Mouse (Mus musculus): ENCODE data around the gene Calm3. TPM values are rescaled to one million over a fixed set of nuclear protein-coding genes. Genes with fewer than 3 reads are reported as not detected.

Calm3 gene
- polyA plus RNA-seq, 1 experiment from 2014 or later: 58.8 TPM

DNA sequence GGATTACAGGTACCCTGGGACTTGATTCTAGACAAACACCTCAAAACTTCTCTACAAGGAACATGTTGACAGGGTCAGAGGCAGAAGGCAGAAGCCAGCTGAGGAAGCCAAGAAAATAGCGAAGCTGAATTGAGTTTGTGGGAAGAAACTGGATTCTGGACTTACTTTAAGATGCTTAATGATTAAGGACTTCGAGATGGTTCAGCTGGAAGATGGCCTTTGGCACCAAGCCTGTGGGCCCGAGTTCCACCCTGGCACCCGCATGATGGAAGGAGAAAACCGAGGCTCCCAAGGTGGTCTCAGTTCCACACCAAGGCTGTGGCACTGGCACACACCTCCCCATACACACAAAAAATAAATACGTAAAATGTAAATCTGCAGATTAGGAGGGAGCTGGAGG is 33.4 kb downstream of the Calm3 start:
- Histone ChIP-seq H3K9ac (replicated peaks) (no peak overlapping the region), H3K9me3 (ENCODE audit: low read length) (peaks cover 9% of the 10 kb centered on the region), H3K4me3 (ENCODE audit: low read depth, low read length) (no peak overlapping the region), H3K4me1 (ENCODE audit: insufficient read depth) (peaks cover 10% of the 10 kb centered on the region), H3K36me3 (replicated peaks; ENCODE audit: insufficient read depth, low read length) (no peaks in the 10 kb centered on the region), H3K27ac (ENCODE audit: low read depth) (0 out of 2 replicates have a peak overlapping the region, but pooled peaks have one; percentile 37), H3K4me2 (ENCODE audit: low read depth, low read length) (no peak overlapping the region), H3K27me3 (ENCODE audit: insufficient read depth, low read length) (peaks cover 59% of the 10 kb centered on the region)
- ATAC-seq (no peak), DNase-seq (no peak)
- 52% methylated on average over 6 of the region's 6 CpGs for WGBS (ENCODE audit: insufficient replicate concordance)
- no peak for TF ChIP-seq CTCF (IDR thresholded peaks at IDR 0.05; ENCODE audit: low read depth)
- no peak for TF ChIP-seq EP300 (IDR thresholded peaks at IDR 0.05; ENCODE audit: low read depth)

DNA sequence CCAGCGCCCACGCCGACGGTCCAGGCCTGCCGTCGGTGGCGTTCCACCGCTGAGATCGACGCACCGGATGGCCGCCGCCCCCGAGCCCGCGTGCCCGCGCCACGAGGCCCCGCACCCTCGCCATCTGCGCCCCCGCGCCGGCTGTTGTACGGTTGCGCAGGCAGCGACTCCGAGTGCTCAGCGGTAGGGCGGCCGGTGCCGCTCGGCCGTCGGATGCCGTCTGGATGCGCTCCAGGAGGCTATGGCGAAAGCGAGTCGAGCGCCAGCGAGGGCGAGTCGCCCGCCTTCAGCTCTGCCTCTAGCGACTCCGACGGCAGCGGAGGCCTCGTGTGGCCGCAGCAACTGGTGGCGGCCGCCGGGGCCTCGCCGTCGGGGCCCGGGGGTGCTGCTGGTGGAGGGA is 38.0 kb downstream of the Calm3 start:
- no peaks in the 10 kb centered on the region for H3K4me1 ChIP-seq (ENCODE audit: insufficient read depth)
- H3K27me3 ChIP-seq (ENCODE audit: insufficient read depth, low read length): peaks cover 43% of the 10 kb centered on the region
- H3K9ac ChIP-seq (replicated peaks): no peak overlapping the region
- no peak for DNase-seq
- TF ChIP-seq CTCF (IDR thresholded peaks at IDR 0.05; ENCODE audit: low read depth) (no peak), EP300 (IDR thresholded peaks at IDR 0.05; ENCODE audit: low read depth) (no peak)
- H3K27ac ChIP-seq (ENCODE audit: low read depth): no peak overlapping the region
- no peaks in the 10 kb centered on the region for H3K36me3 ChIP-seq (replicated peaks; ENCODE audit: insufficient read depth, low read length)
- H3K4me3 ChIP-seq (ENCODE audit: low read depth, low read length): no peak overlapping the region
- H3K9me3 ChIP-seq (ENCODE audit: low read length): peaks cover 11% of the 10 kb centered on the region
- no peak overlapping the region for H3K4me2 ChIP-seq (ENCODE audit: low read depth, low read length)
- ATAC-seq: no peak
- 41% methylated on average over 41 of the region's 59 CpGs for WGBS (ENCODE audit: insufficient replicate concordance)

DNA sequence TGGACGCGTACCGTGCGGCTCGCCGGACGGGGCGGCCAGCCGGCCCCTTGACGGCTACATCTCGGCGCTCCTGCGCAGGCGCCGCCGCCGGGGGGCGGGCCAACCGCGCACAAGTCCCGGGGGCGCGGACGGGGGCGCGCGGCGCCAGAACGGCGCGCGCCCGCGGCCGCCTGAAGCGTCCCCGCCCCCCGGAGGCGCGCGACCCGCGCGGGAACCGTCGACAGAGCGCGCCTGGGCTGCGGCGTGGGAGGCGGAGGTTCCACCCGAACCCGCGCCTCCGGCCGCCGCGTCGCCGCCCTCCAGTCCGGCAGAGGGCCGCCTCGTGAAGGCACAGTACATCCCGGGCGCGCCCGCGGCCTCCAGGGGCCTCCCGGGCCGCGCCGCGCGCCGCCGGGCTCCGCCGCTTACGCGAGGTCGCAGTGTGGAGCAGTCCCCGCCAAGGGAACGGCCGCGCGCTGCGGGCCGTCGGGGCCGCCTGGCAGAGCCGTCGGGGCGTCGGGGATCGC is 38.6 kb downstream of the Calm3 start:
- Histone ChIP-seq H3K36me3 (replicated peaks; ENCODE audit: insufficient read depth, low read length) (no peaks in the 10 kb centered on the region), H3K9ac (replicated peaks) (no peak overlapping the region), H3K27ac (ENCODE audit: low read depth) (no peak overlapping the region), H3K9me3 (ENCODE audit: low read length) (peaks cover 11% of the 10 kb centered on the region), H3K27me3 (ENCODE audit: insufficient read depth, low read length) (peaks cover 37% of the 10 kb centered on the region), H3K4me1 (ENCODE audit: insufficient read depth) (no peaks in the 10 kb centered on the region), H3K4me3 (ENCODE audit: low read depth, low read length) (peak overlapping the region; percentile 29), H3K4me2 (ENCODE audit: low read depth, low read length) (peak overlapping the region; percentile 49)
- TF ChIP-seq CTCF (IDR thresholded peaks at IDR 0.05; ENCODE audit: low read depth) (no peak), EP300 (IDR thresholded peaks at IDR 0.05; ENCODE audit: low read depth) (no peak)
- ATAC-seq (peak; percentile 29), DNase-seq (no peak)
- 14% methylated on average over 54 of the region's 95 CpGs for WGBS (ENCODE audit: insufficient replicate concordance)

DNA sequence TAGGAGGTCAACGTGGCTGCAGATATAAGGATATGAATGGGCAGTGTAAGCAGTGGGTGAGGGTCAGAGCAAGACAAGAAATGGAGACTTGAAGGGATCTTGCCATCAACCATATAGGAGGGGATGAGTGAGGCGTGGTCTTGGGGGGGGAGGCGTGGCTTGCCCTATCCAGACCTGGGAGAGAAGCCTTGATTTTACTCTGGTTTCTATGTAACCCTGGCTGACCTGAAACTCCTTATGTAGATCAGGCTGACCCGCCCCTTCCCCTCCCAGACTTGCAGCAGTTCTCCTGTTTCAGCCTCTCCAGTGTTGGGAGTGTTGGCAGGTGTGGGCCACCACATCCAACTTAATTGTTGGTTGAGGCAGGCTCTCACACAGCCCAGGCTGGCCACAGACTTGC is 39.6 kb downstream of the Calm3 start:
- no peak overlapping the region for H3K4me2 ChIP-seq (ENCODE audit: low read depth, low read length)
- H3K36me3 ChIP-seq (replicated peaks; ENCODE audit: insufficient read depth, low read length): no peaks in the 10 kb centered on the region
- no peak overlapping the region for H3K4me3 ChIP-seq (ENCODE audit: low read depth, low read length)
- TF ChIP-seq CTCF (IDR thresholded peaks at IDR 0.05; ENCODE audit: low read depth): no peak
- TF ChIP-seq EP300 (IDR thresholded peaks at IDR 0.05; ENCODE audit: low read depth): no peak
- no peak overlapping the region for H3K9ac ChIP-seq (replicated peaks)
- no peak for ATAC-seq
- H3K27ac ChIP-seq (ENCODE audit: low read depth): no peak overlapping the region
- peaks cover 11% of the 10 kb centered on the region for H3K9me3 ChIP-seq (ENCODE audit: low read length)
- DNase-seq: no peak
- peaks cover 35% of the 10 kb centered on the region for H3K27me3 ChIP-seq (ENCODE audit: insufficient read depth, low read length)
- WGBS (ENCODE audit: insufficient replicate concordance): 66% methylated on average over 4 of the region's 4 CpGs
- H3K4me1 ChIP-seq (ENCODE audit: insufficient read depth): no peaks in the 10 kb centered on the region

DNA sequence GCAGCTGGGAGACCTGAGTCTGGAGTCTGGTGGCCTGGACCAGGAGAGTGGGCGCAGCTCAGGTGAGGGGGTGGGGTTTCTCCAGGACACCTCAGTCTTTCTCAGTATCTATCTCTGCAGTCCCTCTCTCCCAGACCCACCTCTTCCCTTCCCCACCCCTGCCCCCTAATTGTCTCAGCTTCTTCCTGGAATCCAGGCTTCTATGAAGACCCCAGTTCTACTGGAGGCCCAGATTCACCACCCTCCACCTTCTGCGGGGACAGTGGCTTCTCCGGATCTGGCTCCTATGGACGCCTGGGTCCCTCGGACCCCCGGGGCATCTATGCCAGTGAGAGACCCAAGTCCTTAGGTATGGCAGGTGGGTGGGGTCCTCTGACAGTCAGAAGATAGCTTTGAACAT is 40.8 kb downstream of the Calm3 start:
- DNase-seq: no peak
- no peak overlapping the region for H3K27ac ChIP-seq (ENCODE audit: low read depth)
- TF ChIP-seq EP300 (IDR thresholded peaks at IDR 0.05; ENCODE audit: low read depth) (no peak), CTCF (IDR thresholded peaks at IDR 0.05; ENCODE audit: low read depth) (no peak)
- H3K36me3 ChIP-seq (replicated peaks; ENCODE audit: insufficient read depth, low read length): no peaks in the 10 kb centered on the region
- peaks cover 11% of the 10 kb centered on the region for H3K9me3 ChIP-seq (ENCODE audit: low read length)
- H3K4me3 ChIP-seq (ENCODE audit: low read depth, low read length): no peak overlapping the region
- WGBS (ENCODE audit: insufficient replicate concordance): 78% methylated on average over 6 of the region's 6 CpGs
- H3K27me3 ChIP-seq (ENCODE audit: insufficient read depth, low read length): peaks cover 35% of the 10 kb centered on the region
- H3K9ac ChIP-seq (replicated peaks): no peak overlapping the region
- no peaks in the 10 kb centered on the region for H3K4me1 ChIP-seq (ENCODE audit: insufficient read depth)
- H3K4me2 ChIP-seq (ENCODE audit: low read depth, low read length): no peak overlapping the region
- ATAC-seq: no peak

DNA sequence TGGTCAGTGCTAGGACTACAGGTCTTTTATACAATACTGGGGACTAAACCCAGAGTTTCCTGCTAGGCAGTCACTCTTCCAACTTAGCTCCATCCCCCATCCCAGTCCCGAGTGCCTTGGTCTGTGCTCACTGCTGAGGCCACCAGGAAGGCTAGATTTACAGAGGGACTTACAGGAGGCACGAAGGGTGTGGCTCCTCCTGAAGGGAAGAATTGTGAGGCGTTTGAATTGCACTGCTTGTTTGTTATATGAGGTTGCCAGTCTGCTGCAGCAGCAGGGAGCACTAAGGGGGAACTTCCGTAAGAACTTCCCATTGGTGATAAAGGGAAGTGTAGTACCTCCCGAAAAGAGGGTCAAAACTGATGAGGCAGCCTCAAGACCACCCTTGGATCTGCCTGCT is 43.3 kb downstream of the Calm3 start:
- Histone ChIP-seq H3K4me3 (ENCODE audit: low read depth, low read length) (no peak overlapping the region), H3K27ac (ENCODE audit: low read depth) (no peak overlapping the region), H3K36me3 (replicated peaks; ENCODE audit: insufficient read depth, low read length) (no peaks in the 10 kb centered on the region), H3K9ac (replicated peaks) (no peak overlapping the region), H3K4me2 (ENCODE audit: low read depth, low read length) (no peak overlapping the region), H3K9me3 (ENCODE audit: low read length) (peaks cover 3% of the 10 kb centered on the region), H3K27me3 (ENCODE audit: insufficient read depth, low read length) (peaks cover 30% of the 10 kb centered on the region), H3K4me1 (ENCODE audit: insufficient read depth) (peaks cover 7% of the 10 kb centered on the region)
- no peak for TF ChIP-seq EP300 (IDR thresholded peaks at IDR 0.05; ENCODE audit: low read depth)
- no peak for TF ChIP-seq CTCF (IDR thresholded peaks at IDR 0.05; ENCODE audit: low read depth)
- DNase-seq (no peak), ATAC-seq (no peak)
- 30% methylated on average over 5 of the region's 5 CpGs for WGBS (ENCODE audit: insufficient replicate concordance)
